Mouse (Mus musculus) kidney, postnatal 10 days (tissue): ENCODE data around the gene Nmt1.
A peak's percentile ranks its signal among the peaks of the same experiment; 100 is the strongest.

Source experiments
- DNase-seq: peaks from one replicate; pipeline ENCODE4 v3.0.0; 2021; ENCODE audit warnings: mixed read lengths

Nmt1 gene

DNA sequence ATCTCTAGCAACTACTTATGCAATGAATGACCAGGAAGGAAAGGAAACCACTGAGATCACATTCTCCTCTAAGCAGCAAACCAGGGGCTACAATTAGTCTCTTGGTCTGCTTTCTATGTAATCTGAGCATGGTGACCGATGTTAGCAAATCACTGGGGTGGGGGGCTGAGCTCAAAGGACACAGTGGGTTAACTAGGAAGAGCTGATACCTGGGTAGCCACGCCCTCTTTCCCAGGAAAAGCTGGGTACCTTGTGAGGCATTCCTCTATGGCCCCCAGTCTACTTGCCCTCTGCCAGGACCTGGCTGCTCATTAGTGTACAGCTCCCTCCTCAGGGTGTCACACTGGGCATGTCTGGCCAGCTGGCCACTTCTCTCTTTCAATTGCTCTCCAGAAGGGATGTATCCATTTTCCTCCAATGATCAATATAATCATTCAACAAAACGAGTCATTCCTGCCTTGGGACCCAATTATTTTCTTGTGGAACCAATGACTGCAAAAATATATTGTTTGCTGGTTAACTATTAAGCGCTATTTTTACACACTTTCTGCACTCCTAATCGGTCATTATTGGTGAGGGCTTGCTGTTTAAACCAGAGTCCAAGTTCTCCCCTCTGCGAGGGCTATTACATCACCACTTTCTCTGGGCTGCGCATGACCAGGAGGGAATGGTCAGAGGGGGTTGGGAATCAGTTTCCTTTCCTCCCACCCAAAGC, 21.5 kb upstream of the Nmt1 start:
- no peak for DNase-seq

DNA sequence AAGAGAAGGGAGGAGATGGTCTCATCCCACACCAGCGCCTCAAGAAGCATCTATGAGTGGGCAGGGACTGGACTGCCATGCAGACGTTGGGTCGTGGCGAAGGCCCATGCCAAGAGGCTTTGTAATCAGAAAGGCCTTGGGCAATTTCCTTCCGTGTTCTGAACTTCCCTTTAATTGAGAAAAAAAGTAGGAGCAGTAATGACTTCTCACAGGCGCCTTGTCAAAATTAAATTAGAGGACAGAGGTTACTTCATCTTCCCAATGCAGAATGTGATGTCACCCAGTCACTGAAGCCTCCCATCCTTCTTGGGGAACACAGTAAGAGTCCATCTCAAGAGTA, 21.0 kb upstream of the Nmt1 start:
- DNase-seq, result no peak

DNA sequence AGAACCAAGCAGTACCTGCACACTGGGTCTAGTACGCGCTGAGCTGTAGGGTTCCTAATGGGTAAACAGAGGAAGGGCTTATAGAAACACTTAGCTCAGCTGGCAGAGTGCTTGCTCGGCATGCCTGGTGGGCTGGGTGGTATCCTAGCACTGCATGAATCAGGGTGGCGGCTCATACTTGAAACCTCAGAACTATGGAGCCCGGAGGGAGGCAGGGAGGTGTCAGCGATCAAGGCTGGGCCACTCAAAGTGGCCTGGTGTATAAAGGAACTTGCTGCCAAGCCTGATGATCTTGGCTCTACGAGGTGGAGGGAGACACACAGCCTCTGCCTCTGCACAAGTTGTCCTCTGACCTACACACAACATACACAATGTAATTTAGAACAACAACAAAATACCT, 19.4 kb upstream of the Nmt1 start:
- no peak for DNase-seq

DNA sequence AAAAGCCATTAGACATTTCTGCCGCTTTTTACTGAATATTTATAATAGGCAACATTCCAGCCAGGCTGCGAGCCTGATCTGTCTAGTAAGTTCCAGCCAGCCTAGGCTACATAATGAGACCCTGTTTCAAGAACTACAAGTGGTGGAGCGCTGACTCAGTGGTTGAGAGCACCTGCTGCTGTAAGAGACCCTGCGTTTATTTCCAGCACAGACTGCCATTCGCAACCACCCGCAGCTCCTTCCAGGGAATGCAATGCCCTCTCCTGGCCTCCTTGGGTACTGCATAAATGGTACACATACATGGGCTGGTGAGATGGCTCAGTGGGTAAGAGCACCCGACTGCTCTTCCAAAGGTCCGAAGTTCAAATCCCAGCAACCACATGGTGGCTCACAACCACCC, 18.8 kb upstream of the Nmt1 start:
- DNase-seq, result peak; percentile 53

DNA sequence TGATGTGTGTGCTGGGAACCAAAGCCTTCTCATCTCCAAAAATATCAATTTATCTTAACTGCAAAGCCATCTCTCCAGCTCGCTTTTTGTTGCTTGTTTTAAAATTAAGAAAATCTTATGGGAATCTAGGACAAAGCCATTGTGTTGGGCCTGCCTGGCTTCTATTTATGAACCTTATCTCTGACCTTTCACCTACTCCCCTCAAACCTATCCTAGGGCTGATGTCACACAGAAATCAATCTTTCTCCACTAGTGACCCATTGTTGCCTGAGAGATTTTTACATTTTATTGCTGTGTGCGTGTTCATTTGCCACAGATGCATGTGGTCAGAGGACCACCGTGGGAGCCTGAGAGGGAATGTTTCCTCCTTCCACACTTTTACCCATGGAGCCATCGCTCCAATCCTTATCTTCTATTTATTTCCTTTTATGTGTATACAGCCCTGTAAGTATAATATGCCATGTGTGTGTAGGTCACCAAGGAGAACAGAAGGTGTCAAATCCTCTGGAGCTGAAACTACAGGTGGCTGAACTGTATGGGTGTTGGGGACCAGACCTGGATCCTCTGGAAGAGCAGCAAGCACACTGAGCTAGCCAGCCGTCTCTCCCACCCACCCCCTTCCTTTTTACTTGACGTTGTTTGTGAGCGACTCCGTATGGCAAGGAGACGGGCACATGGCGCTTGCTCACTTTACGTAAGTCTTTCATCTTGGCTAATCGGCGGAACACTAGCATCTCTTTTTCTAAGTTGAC, 17.4 kb upstream of the Nmt1 start:
- DNase-seq, result no peak

DNA sequence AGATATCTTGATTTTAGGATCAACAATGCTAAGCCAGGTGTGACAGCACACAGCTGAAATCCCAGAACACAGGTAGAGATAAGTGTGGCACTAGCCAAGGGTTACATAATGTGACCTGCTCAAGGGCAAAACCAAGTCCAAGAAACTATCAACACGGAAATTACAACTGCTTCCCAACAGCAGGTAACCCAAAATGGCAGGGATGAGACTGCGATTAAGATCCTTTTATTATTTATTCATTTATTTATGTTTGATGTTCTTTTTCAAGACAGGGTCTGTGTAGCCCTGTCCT, 16.8 kb upstream of the Nmt1 start:
- DNase-seq, result no peak

DNA sequence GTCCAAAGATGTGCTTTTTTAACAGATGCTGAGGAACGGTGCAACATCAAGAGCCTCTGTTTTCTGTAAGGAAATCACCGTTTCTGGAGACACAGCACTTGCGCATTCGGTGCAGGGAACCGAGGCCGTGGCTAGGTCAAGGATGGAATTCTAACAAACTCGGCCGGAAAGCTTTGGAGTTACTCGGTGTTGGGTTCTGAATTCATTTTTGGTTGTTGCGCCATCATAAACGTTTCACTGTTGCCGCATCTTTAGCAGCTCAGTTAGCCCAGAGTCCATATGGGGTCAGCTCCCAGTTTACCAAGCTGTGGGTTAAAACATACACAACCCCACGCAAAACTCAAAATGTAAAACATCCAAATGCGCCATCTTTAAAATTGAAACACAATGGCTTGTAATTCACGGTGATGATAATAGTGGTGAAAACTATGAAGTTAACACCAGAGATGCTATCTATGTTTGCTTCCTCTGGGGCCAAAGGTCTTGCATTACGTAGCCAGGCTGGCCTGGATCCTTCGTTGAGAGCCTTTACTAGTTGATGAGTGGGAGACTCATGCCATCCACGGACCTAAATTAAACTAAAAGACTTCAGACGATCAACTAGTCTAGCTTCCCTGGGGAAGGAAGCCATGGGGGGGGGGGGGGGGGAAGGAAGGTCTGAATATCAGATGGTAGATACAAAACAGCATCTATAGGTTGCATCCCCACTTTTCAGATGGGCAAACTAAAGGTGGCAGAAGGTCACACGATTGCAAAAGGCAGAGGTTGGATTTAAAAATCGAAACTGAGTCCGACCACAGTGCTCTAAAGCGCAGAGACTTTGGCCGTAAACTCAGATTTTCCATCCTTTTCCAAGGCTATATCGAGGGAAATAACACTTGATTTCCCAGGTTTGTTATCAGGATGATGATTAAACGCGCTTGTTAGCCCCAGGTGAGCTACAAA, 11.8 kb upstream of the Nmt1 start:
- no peak for DNase-seq

DNA sequence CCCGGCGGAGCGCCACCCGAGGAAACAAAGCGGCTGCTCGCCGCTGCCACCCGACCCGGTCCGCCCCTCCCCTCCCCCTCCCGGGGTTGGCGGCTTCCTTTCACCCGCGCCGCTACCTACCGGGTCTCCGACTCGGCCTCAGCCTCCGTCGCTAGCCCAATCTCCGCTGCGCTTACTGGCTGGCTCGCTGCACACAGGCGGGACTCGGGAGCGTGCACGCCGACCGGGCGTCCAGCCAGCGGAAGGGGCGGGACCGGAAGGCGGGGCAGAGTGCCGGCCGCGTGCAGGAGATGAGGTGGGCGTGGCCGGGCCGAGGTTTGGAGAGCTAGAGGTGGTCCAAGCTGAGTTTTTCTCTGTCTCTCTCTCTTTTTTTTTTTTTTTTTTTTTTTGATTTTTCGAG, 11.1 kb upstream of the Nmt1 start:
- peak; percentile 100 for DNase-seq

DNA sequence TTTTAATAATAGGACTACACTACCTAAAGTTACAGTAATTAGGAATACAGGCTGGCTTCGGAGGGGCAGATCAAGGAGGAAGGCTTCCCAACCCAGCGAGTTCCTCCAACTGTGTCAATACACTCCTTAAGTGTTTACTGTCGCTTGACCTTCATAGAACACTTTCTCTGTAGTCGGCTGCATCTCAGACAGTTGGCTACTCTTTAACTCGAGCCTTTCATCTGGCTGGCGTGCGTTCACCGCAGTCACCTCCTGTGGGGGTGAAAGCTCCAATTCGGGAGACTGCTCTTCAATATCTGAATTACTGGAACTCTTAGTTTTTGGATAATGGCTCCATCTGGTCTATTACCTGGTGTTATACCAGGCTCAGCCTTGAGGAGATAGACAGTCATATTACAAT, 10.3 kb upstream of the Nmt1 start:
- no peak for DNase-seq

DNA sequence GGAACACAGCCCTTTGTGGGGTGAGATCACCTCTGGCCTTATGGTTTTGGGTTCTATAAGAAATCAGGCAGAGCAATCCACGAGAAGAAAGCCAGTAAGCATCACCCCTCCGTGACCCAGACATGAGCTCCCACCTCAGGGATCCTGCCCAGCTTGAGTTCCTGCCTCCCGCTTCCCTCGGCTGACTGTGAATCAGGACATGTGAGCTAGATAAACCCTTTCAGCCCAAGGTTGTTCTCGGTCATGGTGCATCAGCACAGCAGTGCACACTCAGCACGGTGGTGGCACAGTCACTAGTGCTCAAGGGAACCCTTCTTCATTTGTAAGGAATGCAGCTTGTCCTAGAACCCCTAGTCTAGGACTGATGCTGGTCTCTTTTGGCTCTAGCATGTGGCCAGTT, 9.1 kb upstream of the Nmt1 start:
- no peak for DNase-seq

DNA sequence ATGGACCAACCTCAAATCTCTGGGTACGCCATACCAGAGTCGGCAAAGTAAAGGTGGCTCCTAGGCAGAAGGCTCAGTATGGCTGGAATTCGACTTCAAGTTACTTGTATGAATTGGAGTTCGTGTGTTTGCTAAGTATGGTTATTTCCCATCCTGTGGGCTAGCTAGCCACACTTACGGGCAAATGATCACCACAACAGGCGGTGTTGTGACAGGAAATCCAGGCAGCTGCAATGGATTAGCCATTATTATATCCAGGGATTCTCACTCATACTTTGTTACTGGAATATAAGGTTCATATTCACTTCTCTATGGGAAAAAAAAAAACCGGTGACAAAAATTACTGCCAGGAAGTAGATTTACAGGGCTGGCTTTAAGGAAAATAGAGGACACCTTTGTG, 8.7 kb upstream of the Nmt1 start:
- DNase-seq, result no peak

DNA sequence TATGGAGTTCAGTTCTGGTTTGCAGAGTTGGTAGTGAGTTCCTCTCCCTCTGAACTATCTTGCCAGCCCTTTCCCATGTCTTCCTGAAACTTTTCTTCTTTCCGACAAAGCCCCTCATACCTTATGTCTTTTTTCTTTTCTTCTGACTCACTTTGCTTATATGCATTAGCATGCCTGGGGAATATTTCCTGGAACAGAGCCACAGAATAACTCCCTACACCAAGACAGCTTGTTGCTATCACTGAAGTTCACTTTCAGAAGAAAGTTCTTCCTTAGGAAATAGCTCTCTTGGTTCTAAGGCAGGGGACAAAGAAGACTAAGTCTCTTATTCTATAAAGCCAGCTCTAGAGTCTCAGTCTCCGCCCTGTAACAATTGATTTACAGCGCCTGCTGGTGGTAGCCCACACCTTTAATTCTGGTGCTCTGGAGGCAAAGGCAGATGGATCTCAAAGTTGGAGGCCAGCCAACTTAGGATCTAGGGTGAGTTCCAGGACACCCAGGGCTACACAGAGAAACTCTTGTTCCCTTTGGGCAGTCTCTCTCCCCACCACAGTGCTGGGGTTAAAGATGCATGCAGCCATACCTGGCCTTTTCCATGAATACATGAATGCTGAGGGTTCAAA, 7.2 kb upstream of the Nmt1 start:
- no peak for DNase-seq

DNA sequence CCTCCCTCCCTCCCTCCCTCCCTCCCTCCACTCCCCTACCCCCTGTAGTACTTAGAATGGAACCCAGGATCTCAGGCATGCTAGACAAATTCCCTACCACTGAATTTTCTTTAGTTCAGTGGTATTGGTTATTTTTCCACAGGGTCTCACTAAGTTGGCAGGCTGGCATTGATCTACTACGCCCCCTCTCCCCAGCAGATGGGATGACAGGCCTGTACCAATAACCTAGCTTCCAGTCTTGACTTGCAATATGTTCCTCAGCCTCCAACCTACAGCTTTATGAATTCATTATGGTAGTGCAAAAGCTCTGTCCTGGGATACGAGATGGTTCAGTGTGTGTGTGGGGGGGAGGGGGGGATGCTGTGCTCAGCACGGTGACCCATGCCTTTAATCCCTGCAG, 4.0 kb upstream of the Nmt1 start:
- no peak for DNase-seq

DNA sequence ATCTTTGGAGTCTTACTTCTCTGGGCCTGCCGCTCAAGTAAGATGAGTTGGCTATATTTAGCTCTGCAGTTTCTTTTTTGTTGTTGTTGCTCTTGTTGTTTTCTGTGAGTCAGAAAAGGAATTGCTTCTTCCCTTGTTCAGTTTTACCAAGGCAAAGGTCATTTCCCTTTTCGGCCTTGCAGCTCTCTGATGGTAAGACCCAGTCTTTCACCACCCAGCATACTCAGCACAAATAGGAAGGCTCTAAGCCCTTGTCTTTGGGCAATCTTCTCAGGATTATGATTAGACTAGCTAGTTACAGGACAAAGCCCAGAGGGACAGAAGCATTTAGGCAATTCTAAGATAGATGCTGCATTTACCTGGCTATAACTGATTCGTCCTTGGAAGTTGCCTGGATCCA, 1.1 kb upstream of the Nmt1 start:
- no peak for DNase-seq

DNA sequence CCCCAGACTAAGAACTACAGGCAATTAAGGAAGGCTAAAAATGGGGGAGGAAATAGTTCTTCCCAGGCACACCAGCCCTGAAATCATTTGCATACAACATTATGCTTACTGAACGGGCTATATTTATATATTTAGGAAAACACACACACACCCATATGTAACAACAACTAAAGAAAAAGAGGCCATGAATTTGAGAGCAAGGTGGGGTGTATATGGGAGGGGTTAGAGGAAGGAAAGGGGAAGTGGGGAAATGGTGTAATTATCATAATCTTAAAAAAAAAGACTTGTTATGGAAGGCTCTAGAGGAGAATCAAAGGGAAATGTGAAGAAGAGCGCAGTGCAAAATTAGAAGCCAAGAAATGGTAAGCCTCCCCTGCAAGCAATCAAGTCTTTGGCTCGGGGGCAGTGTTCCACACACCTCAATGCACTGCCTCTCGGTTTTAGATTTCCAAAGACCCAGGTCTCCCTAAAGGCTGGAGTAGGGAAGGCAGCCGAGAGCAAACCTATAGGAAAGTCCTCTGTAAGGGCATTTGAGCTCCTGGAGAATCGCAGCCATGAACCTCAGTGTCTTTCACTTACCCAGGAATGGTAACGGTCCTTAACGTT, 317 bp upstream of the Nmt1 start:
- DNase-seq, result no peak

DNA sequence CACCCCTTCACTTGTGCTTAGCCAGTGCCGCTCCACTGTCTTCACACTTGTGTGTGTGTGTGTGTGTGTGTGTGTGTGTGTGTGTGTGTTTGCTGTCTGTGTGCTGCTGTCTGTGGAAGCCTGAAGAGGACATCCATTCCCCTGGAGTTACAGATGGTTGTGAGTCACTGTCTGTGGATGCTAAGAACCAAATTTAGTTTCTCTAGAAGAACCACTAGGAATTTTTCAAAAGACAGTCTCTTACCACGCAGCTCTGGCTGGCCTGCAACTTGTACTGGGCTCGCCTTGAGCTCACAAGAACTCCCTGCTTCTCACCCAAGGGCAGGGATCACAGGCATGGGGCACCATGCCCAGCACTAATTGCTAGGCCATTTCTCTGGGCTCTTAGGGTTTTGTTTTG, 5.0 kb downstream of the Nmt1 start:
- DNase-seq, result no peak

DNA sequence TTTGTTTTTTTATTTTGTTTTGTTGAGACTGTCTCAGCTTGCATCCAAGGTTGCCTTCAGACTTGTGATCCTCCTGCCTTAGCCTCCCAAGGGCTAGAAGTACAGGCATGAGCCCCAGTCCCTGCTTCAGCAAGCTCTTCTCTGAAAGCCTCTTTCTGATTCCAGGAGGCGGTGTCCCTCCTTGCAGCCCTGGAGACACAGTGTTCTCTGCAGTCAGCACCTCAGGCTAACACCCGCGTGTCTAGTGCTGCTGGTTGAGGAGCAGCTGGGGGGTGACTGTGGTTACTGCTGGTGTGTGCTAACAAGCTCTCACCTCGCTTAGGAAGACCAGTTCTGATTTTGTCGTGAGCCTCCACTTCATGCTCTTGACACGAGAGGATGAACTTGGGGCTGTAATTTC, 7.0 kb downstream of the Nmt1 start:
- DNase-seq, result no peak

DNA sequence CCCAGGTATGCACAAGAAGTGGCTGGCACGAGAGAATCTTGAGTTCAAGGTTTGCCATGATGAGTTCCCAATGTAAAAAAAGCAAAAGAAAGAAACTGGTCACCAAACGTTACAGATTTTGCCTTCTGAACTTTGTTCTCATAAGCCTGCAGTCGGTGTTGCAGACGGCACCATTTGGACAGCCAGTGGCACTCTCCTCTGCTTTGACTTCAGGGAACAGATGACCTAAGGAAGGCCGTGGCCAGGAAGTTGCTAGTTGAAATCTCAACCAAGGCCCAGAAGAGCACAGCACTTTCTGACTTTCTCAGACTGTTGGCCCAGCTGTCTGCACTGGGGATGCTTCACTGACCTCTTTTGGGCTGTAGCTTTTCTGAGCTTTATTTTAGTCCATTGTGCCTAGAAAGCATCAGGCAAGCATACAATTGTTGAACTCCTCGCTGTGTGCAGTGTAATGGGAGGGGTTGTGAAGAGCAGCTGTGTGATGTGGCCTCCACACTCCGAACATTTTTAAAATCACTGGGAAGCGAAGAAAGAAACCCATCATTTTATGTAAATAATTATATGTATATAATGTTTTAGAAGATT, 9.0 kb downstream of the Nmt1 start:
- DNase-seq, result no peak

DNA sequence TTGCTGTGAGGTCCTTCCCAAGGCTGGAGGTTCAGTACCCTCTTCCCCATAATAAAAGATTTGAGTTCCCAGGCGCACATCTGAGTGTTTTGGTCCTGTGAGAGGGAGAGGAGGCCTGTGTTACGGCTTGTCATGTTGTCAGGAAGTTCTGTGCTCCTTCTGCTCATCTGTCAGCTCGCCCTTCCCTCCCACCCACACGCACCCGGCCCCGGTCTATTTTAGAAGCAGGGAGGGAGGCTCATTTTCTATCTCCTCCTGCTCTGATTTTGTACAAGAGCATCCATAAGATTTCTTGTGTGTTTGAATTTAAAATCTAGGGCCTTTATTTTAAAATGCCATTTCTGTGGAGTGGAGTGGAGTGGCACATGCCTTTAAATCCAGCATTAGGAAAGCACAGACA, 10.0 kb downstream of the Nmt1 start:
- no peak for DNase-seq

DNA sequence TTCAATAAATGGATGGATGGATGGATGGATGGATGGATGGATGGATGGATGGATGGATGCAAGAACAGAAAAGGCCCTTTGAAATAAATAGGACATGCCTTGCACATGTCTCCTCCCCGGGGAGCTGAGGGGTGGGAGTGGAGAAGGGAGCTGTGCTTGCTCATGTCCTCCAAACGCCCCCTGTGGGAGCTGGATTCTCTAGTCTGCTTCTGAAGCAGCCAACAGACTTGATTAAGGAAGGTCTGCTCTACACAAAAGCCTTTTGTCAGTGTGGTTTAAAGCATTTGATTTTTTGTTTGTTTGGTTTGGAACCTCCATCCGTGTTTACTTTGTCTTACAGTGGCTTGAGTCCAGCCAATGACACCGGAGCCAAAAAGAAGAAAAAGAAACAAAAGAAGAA, 14.8 kb downstream of the Nmt1 start:
- DNase-seq, result no peak

DNA sequence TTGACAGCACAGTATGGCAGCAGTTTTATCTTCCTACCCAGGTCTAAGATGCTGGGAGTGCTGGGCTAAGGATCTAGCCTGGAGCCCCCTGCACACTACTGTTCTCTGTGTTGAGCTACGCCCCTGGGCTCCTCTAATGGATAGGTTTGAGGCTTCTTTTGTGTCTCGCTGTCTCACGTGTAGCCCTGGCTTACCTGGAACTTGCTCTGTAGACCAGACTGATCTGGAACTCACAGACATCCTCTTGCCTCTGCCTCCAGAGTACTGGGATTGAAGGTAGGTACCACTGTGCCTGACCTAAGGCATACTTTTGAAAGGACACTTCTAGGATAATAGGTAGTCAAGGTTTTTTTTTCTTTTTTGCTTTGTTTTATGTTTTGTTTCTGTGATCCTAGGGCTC, 16.0 kb downstream of the Nmt1 start:
- DNase-seq, result no peak

DNA sequence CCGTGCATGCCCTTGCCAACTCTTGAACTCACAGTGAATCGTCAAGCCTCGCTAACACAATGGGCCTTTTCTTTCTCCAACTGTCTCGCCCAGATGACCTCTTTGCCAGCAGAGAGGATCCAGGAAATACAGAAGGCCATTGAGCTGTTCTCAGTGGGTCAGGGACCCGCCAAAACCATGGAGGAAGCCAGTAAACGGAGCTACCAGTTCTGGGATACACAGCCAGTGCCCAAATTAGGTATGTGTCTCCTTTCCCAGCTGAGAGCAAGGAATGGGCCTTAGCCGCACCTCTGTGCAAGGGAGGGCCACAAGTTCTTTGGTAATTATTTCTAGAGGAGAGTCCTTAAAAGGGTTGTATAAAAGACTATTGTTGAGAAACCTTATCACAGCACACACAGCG, 18.3 kb downstream of the Nmt1 start:
- no peak for DNase-seq

DNA sequence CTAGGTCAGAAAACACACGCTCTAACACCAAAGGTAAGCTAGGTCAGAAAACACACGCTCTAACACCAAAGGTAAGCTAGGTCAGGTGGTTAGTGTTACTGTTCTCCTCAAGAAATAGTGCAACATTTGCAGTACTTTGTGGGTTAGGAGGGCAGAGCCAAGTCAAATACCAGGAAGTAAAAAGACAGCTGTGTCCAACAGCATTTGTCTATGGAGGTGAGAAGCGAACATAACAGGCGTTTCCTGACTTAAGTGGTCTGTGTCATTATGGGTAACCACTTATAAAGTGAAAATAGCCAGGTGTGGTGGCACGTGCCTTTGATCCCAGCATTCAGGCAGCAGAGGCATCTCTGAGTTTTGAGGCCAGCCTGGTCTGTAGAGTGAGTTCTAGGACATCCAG, 21.6 kb downstream of the Nmt1 start:
- no peak for DNase-seq
